Mouse (Mus musculus): ENCODE measurements at regions not wholly inside any gene's neighbourhood (a gene's known extent, or its start where the extent isn't known, plus 50 kb on each side); places are given as distances from the start of the nearest gene placed in this dataset.

GRCm38 (mm10) chr13:83882839-83883238, 339.3 kb upstream of the Tmem161b start:
- Histone ChIP-seq H3K36me3 (ENCODE audit: control insufficient read depth, insufficient read depth, low read length, poor library complexity, severe bottlenecking) (no peaks in the 10 kb centered on the region), H3K4me1 (ENCODE audit: control insufficient read depth, insufficient read depth, low read length) (no peaks in the 10 kb centered on the region), H3K9me3 (replicated peaks; ENCODE audit: control insufficient read depth, insufficient read depth, low read length, poor library complexity, severe bottlenecking) (no peaks in the 10 kb centered on the region), H3K27ac (ENCODE audit: insufficient read depth, low read length) (no peak overlapping the region), H3K27me3 (ENCODE audit: control insufficient read depth, insufficient read depth, low read length, poor library complexity, severe bottlenecking) (no peaks in the 10 kb centered on the region), H3K9ac (ENCODE audit: low read depth, poor library complexity, severe bottlenecking) (no peak overlapping the region), H3K4me3 (ENCODE audit: low read depth, low read length) (no peak overlapping the region)
- TF ChIP-seq EP300 (IDR thresholded peaks at IDR 0.05; ENCODE audit: insufficient read depth, low read depth, low read length) (no peak), POLR2A (IDR thresholded peaks at IDR 0.05; ENCODE audit: insufficient read depth, low read length) (no peak), CTCF (IDR thresholded peaks at IDR 0.05; ENCODE audit: low read depth, low read length) (no peak)

GRCm38 (mm10) chr13:83883821-83884220, 338.3 kb upstream of the Tmem161b start:
- H3K36me3 ChIP-seq (ENCODE audit: control insufficient read depth, insufficient read depth, low read length, poor library complexity, severe bottlenecking) = no peaks in the 10 kb centered on the region
- H3K27me3 ChIP-seq (ENCODE audit: control insufficient read depth, insufficient read depth, low read length, poor library complexity, severe bottlenecking) = no peaks in the 10 kb centered on the region
- no peaks in the 10 kb centered on the region for H3K9me3 ChIP-seq (replicated peaks; ENCODE audit: control insufficient read depth, insufficient read depth, low read length, poor library complexity, severe bottlenecking)
- H3K27ac ChIP-seq (ENCODE audit: insufficient read depth, low read length) = no peak overlapping the region
- H3K9ac ChIP-seq (ENCODE audit: low read depth, poor library complexity, severe bottlenecking) = no peak overlapping the region
- TF ChIP-seq CTCF (IDR thresholded peaks at IDR 0.05; ENCODE audit: low read depth, low read length) (no peak), POLR2A (IDR thresholded peaks at IDR 0.05; ENCODE audit: insufficient read depth, low read length) (no peak), EP300 (IDR thresholded peaks at IDR 0.05; ENCODE audit: insufficient read depth, low read depth, low read length) (no peak)
- no peaks in the 10 kb centered on the region for H3K4me1 ChIP-seq (ENCODE audit: control insufficient read depth, insufficient read depth, low read length)
- no peak overlapping the region for H3K4me3 ChIP-seq (ENCODE audit: low read depth, low read length)

- Histone ChIP-seq H3K9me3 (replicated peaks; ENCODE audit: control insufficient read depth, insufficient read depth, low read length, poor library complexity, severe bottlenecking) (no peaks in the 10 kb centered on the region), H3K27ac (ENCODE audit: insufficient read depth, low read length) (no peak overlapping the region), H3K4me1 (ENCODE audit: control insufficient read depth, insufficient read depth, low read length) (no peaks in the 10 kb centered on the region), H3K4me3 (ENCODE audit: low read depth, low read length) (no peak overlapping the region), H3K27me3 (ENCODE audit: control insufficient read depth, insufficient read depth, low read length, poor library complexity, severe bottlenecking) (no peaks in the 10 kb centered on the region), H3K9ac (ENCODE audit: low read depth, poor library complexity, severe bottlenecking) (no peak overlapping the region), H3K36me3 (ENCODE audit: control insufficient read depth, insufficient read depth, low read length, poor library complexity, severe bottlenecking) (no peaks in the 10 kb centered on the region)
- no peak for TF ChIP-seq POLR2A (IDR thresholded peaks at IDR 0.05; ENCODE audit: insufficient read depth, low read length)
- no peak for TF ChIP-seq CTCF (IDR thresholded peaks at IDR 0.05; ENCODE audit: low read depth, low read length)
- TF ChIP-seq EP300 (IDR thresholded peaks at IDR 0.05; ENCODE audit: insufficient read depth, low read depth, low read length) = no peak
These were observed 337.9 kb upstream of the Tmem161b start for GRCm38 (mm10) chr13:83884226-83884625.

- Histone ChIP-seq H3K9me3 (replicated peaks; ENCODE audit: control insufficient read depth, insufficient read depth, low read length, poor library complexity, severe bottlenecking) (no peaks in the 10 kb centered on the region), H3K36me3 (ENCODE audit: control insufficient read depth, insufficient read depth, low read length, poor library complexity, severe bottlenecking) (no peaks in the 10 kb centered on the region), H3K4me3 (ENCODE audit: low read depth, low read length) (no peak overlapping the region), H3K4me1 (ENCODE audit: control insufficient read depth, insufficient read depth, low read length) (no peaks in the 10 kb centered on the region), H3K27me3 (ENCODE audit: control insufficient read depth, insufficient read depth, low read length, poor library complexity, severe bottlenecking) (no peaks in the 10 kb centered on the region), H3K9ac (ENCODE audit: low read depth, poor library complexity, severe bottlenecking) (no peak overlapping the region), H3K27ac (ENCODE audit: insufficient read depth, low read length) (no peak overlapping the region)
- TF ChIP-seq CTCF (IDR thresholded peaks at IDR 0.05; ENCODE audit: low read depth, low read length) = no peak
- no peak for TF ChIP-seq POLR2A (IDR thresholded peaks at IDR 0.05; ENCODE audit: insufficient read depth, low read length)
- no peak for TF ChIP-seq EP300 (IDR thresholded peaks at IDR 0.05; ENCODE audit: insufficient read depth, low read depth, low read length)
These were observed 337.1 kb upstream of the Tmem161b start for GRCm38 (mm10) chr13:83884766-83885543.

DNA sequence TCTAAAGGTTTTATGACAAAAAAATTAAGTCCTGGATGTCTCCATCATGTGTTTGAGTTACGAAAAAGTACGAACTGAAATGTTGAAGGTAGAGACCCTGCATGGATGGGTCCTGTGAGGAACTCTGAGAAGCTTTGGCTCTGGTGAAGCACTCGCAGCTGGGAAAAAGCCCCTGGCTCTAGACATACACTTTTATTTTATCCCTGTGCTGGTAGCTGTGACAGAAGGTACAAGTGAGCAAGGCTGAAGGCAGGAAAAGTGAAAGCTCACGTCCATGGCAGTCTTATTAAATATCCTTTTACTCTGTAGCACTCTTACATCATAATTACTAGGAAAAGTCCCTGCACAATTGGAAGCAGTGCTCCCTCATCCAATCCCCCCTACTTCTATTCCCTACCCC, 336.4 kb upstream of the Tmem161b start:
- H3K4me3 ChIP-seq (ENCODE audit: low read depth, low read length) = no peak overlapping the region
- TF ChIP-seq CTCF (IDR thresholded peaks at IDR 0.05; ENCODE audit: low read depth, low read length) (no peak), EP300 (IDR thresholded peaks at IDR 0.05; ENCODE audit: insufficient read depth, low read depth, low read length) (no peak), POLR2A (IDR thresholded peaks at IDR 0.05; ENCODE audit: insufficient read depth, low read length) (no peak)
- no peak overlapping the region for H3K27ac ChIP-seq (ENCODE audit: insufficient read depth, low read length)
- H3K9ac ChIP-seq (ENCODE audit: low read depth, poor library complexity, severe bottlenecking) = no peak overlapping the region
- H3K9me3 ChIP-seq (replicated peaks; ENCODE audit: control insufficient read depth, insufficient read depth, low read length, poor library complexity, severe bottlenecking) = no peaks in the 10 kb centered on the region
- H3K36me3 ChIP-seq (ENCODE audit: control insufficient read depth, insufficient read depth, low read length, poor library complexity, severe bottlenecking) = no peaks in the 10 kb centered on the region
- H3K27me3 ChIP-seq (ENCODE audit: control insufficient read depth, insufficient read depth, low read length, poor library complexity, severe bottlenecking) = no peaks in the 10 kb centered on the region
- no peaks in the 10 kb centered on the region for H3K4me1 ChIP-seq (ENCODE audit: control insufficient read depth, insufficient read depth, low read length)

GRCm38 (mm10) chr13:83914697-83915096, 307.4 kb upstream of the Tmem161b start:
- peaks cover 7% of the 10 kb centered on the region; the same call in 1 of the 2 replicates for H3K9me3 ChIP-seq (replicated peaks; ENCODE audit: control insufficient read depth, insufficient read depth, low read length, poor library complexity, severe bottlenecking)
- no peak overlapping the region for H3K9ac ChIP-seq (ENCODE audit: low read depth, poor library complexity, severe bottlenecking)
- no peaks in the 10 kb centered on the region for H3K36me3 ChIP-seq (ENCODE audit: control insufficient read depth, insufficient read depth, low read length, poor library complexity, severe bottlenecking)
- TF ChIP-seq EP300 (IDR thresholded peaks at IDR 0.05; ENCODE audit: insufficient read depth, low read depth, low read length) (no peak), CTCF (IDR thresholded peaks at IDR 0.05; ENCODE audit: low read depth, low read length) (no peak), POLR2A (IDR thresholded peaks at IDR 0.05; ENCODE audit: insufficient read depth, low read length) (no peak)
- H3K27me3 ChIP-seq (ENCODE audit: control insufficient read depth, insufficient read depth, low read length, poor library complexity, severe bottlenecking) = no peaks in the 10 kb centered on the region
- H3K27ac ChIP-seq (ENCODE audit: insufficient read depth, low read length) = no peak overlapping the region
- no peak overlapping the region for H3K4me3 ChIP-seq (ENCODE audit: low read depth, low read length)
- no peaks in the 10 kb centered on the region for H3K4me1 ChIP-seq (ENCODE audit: control insufficient read depth, insufficient read depth, low read length)

Measured in ES-Bruce4 (cell line).